8 mouse cellular contexts compared by ENCODE assay signal in genomic region chr13:75943189-75944043, GRCm38 (mm10). TPM values are rescaled to one million over a fixed set of nuclear protein-coding genes. Genes with fewer than 3 reads are reported as not detected.
DNase-seq lines count a peak whose midpoint lies in the region; ATAC-seq and TF ChIP-seq lines count a peak whose summit lies in the region.

Rhobtb3 (minus strand) TSS chr13:75943925.

- H3K4me3 ChIP-seq in bone marrow, adult 2 months (replicated peaks; ENCODE audit: control insufficient read depth, low read depth, low read length), result peak within 1 kb of the TSS; percentile 67
- H3K4me3 ChIP-seq in embryonic facial prominence, embryonic 13.5 days, result peak within 1 kb of the TSS; percentile 87
- peak within 1 kb of the TSS; percentile 95 for H3K4me3 ChIP-seq in kidney, adult 2 months (ENCODE audit: insufficient read depth, low read depth, low read length)
- peak within 1 kb of the TSS; percentile 85 for H3K4me3 ChIP-seq in limb, embryonic 12.5 days (replicated peaks)
- H3K4me3 ChIP-seq in midbrain, embryonic 14.5 days (replicated peaks; ENCODE audit: low read depth, low read length), result peak within 1 kb of the TSS; percentile 78
- peak within 1 kb of the TSS; percentile 62 for H3K4me3 ChIP-seq in spleen, adult 2 months (ENCODE audit: extremely low read depth, insufficient read depth, insufficient read length)

- no peaks in the 10 kb centered on the region for H3K27me3 ChIP-seq in embryonic facial prominence, embryonic 13.5 days
- no peaks in the 10 kb centered on the region for H3K27me3 ChIP-seq in kidney, adult 2 months (replicated peaks; ENCODE audit: control insufficient read depth, insufficient read depth, low read length)
- no peaks in the 10 kb centered on the region for H3K27me3 ChIP-seq in limb, embryonic 12.5 days
- no peaks in the 10 kb centered on the region for H3K27me3 ChIP-seq in midbrain, embryonic 14.5 days (ENCODE audit: control insufficient read depth, insufficient read depth, low read length)
- H3K27me3 ChIP-seq in spleen, adult 2 months (ENCODE audit: control insufficient read depth, insufficient read depth, low read length), result peaks cover 11% of the 10 kb centered on the region

- no peaks in the 10 kb centered on the region for H3K4me1 ChIP-seq in bone marrow, adult 2 months (ENCODE audit: control insufficient read depth, insufficient read depth, low read length)
- peaks cover 14% of the 10 kb centered on the region for H3K4me1 ChIP-seq in embryonic facial prominence, embryonic 13.5 days
- no peaks in the 10 kb centered on the region for H3K4me1 ChIP-seq in kidney, adult 2 months (ENCODE audit: control insufficient read depth, insufficient read depth, low read length)
- peaks cover 15% of the 10 kb centered on the region for H3K4me1 ChIP-seq in limb, embryonic 12.5 days (replicated peaks)
- H3K4me1 ChIP-seq in midbrain, embryonic 14.5 days (ENCODE audit: control insufficient read depth, insufficient read depth, low read length), result peaks cover 21% of the 10 kb centered on the region
- H3K4me1 ChIP-seq in spleen, adult 2 months (ENCODE audit: control insufficient read depth, insufficient read depth, insufficient read length), result peaks cover 5% of the 10 kb centered on the region

- H3K4me2 ChIP-seq in embryonic facial prominence, embryonic 13.5 days, result peak within 1 kb of the TSS; percentile 70
- H3K4me2 ChIP-seq in limb, embryonic 12.5 days, result peak within 1 kb of the TSS; percentile 61
- H3K4me2 ChIP-seq in midbrain, embryonic 14.5 days (ENCODE audit: low read length), result peak within 1 kb of the TSS; percentile 71

- no peak within 1 kb of the TSS; the same call in 1 of the 2 replicates for H3K27ac ChIP-seq in bone marrow, adult 2 months (ENCODE audit: control insufficient read depth, insufficient read depth, low read depth, low read length, poor library complexity)
- peak within 1 kb of the TSS; percentile 100 for H3K27ac ChIP-seq in embryonic facial prominence, embryonic 13.5 days
- H3K27ac ChIP-seq in kidney, adult 2 months (ENCODE audit: insufficient read depth, low read depth, low read length), result 0 out of 2 replicates have a peak within 1 kb of the TSS, but pooled peaks have one; percentile 42
- peak within 1 kb of the TSS; percentile 100 for H3K27ac ChIP-seq in limb, embryonic 12.5 days
- H3K27ac ChIP-seq in midbrain, embryonic 14.5 days (replicated peaks; ENCODE audit: low read depth, low read length), result peak within 1 kb of the TSS; percentile 99
- H3K27ac ChIP-seq in spleen, adult 2 months (ENCODE audit: insufficient read depth, low read length), result peak within 1 kb of the TSS; percentile 9; the same call in 1 of the 2 replicates

- H3K36me3 ChIP-seq in embryonic facial prominence, embryonic 13.5 days, result peaks cover 10% of the 10 kb centered on the region
- H3K36me3 ChIP-seq in kidney, adult 2 months (ENCODE audit: control insufficient read depth, insufficient read depth, low read length), result no peaks in the 10 kb centered on the region
- H3K36me3 ChIP-seq in limb, embryonic 12.5 days, result peaks cover 20% of the 10 kb centered on the region
- H3K36me3 ChIP-seq in midbrain, embryonic 14.5 days (ENCODE audit: control insufficient read depth, insufficient read depth, low read length), result peaks cover 6% of the 10 kb centered on the region
- H3K36me3 ChIP-seq in spleen, adult 2 months (ENCODE audit: control insufficient read depth, insufficient read depth, low read length), result no peaks in the 10 kb centered on the region

- under 1% methylated on average over 110 of the region's 110 CpGs for WGBS in bone marrow, adult 2 months
- under 1% methylated on average over 109 of the region's 110 CpGs for WGBS in embryonic facial prominence, embryonic 13.5 days
- under 1% methylated on average over 107 of the region's 110 CpGs for WGBS in kidney, adult 2 months
- under 1% methylated on average over 105 of the region's 110 CpGs for WGBS in limb, embryonic 12.5 days
- under 1% methylated on average over 108 of the region's 110 CpGs for WGBS in midbrain, embryonic 14.5 days
- 1% methylated on average over 109 of the region's 110 CpGs for WGBS in spleen, adult 2 months

- TF ChIP-seq CTCF in bone marrow, adult 2 months (IDR thresholded peaks at IDR 0.05; ENCODE audit: control insufficient read depth, insufficient read depth, low read length), result no peak
- no peak for TF ChIP-seq CTCF in kidney, adult 2 months (conservative IDR thresholded peaks at IDR 0.05; ENCODE audit: insufficient read depth, insufficient read length, low read depth, low read length)
- TF ChIP-seq CTCF in spleen, adult 2 months (IDR thresholded peaks at IDR 0.05; ENCODE audit: extremely low read depth, insufficient read depth, insufficient read length, insufficient replicate concordance), result no peak

- H3K9me3 ChIP-seq in embryonic facial prominence, embryonic 13.5 days, result no peaks in the 10 kb centered on the region
- no peaks in the 10 kb centered on the region for H3K9me3 ChIP-seq in limb, embryonic 12.5 days
- H3K9me3 ChIP-seq in midbrain, embryonic 14.5 days (ENCODE audit: control insufficient read depth, low read length), result no peaks in the 10 kb centered on the region

- DNase-seq in 416B (ENCODE audit: low read depth), result peak; percentile 53
- DNase-seq in heart, adult 8-10 months (ENCODE audit: low spot score), result peak; percentile 55
- DNase-seq in kidney, adult 2 months, result peak; percentile 70
- peak; percentile 92 for DNase-seq in midbrain, embryonic 14.5 days
- DNase-seq in spleen, adult 2 months (ENCODE audit: low read depth in 1 of 2, low spot score in 2 of 2), result peak in 1 of 2 experiments; percentile 7

- H3K9ac ChIP-seq in embryonic facial prominence, embryonic 13.5 days, result peak within 1 kb of the TSS; percentile 94
- peak within 1 kb of the TSS; percentile 98 for H3K9ac ChIP-seq in limb, embryonic 12.5 days (replicated peaks)
- H3K9ac ChIP-seq in midbrain, embryonic 14.5 days (replicated peaks; ENCODE audit: low read length), result peak within 1 kb of the TSS; percentile 95

- TF ChIP-seq POLR2A in bone marrow, adult 2 months (IDR thresholded peaks at IDR 0.05; ENCODE audit: borderline replicate concordance, control insufficient read depth, low read depth, low read length), result no peak
- no peak for TF ChIP-seq POLR2A in kidney, adult 2 months (IDR thresholded peaks at IDR 0.05; ENCODE audit: low read depth, low read length)
- TF ChIP-seq POLR2A in spleen, adult 2 months (IDR thresholded peaks at IDR 0.05; ENCODE audit: low read depth, low read length), result no peak

- peak; percentile 91 for ATAC-seq in embryonic facial prominence, embryonic 13.5 days (ENCODE audit: insufficient number of reproducible peaks, insufficient read depth, low FRiP score, low TSS enrichment, low read depth)
- ATAC-seq in limb, embryonic 12.5 days (ENCODE audit: insufficient number of reproducible peaks, insufficient read depth, low FRiP score, low TSS enrichment, low read depth), result peak; percentile 95
- ATAC-seq in midbrain, embryonic 14.5 days (ENCODE audit: low FRiP score, low TSS enrichment), result peak; percentile 88

RNA-seq across cellular contexts. Expression of gene Rhobtb3, which starts in this region (rescaled TPM):
- 2.3 and 11.0 TPM in 2 replicates for polyA plus RNA-seq in bone marrow, adult 2 months (2011; ENCODE audit: insufficient read depth, insufficient read length, low replicate concordance, missing spikeins)
- polyA plus RNA-seq in embryonic facial prominence, embryonic 13.5 days (2015; fragmentation: Nextera tagmentation; extraction: Ambion mirVana), result 42.4 and 44.0 TPM in 2 replicates
- 10 to 100 TPM; 10.2 to 12.3 (median 11.4) TPM for total RNA-seq in heart, adult 8-10 months (2022)
- 2.6 and 3.7 TPM in 2 replicates for polyA plus RNA-seq in kidney, adult 2 months (2012; rRNA removed)
- polyA plus RNA-seq in limb, embryonic 12.5 days (2016; fragmentation: Nextera tagmentation; extraction: Ambion mirVana), result 80.1 and 80.9 TPM in 2 replicates
- 28.4 and 40.6 TPM in 2 replicates for polyA plus RNA-seq in midbrain, embryonic 14.5 days (2014; fragmentation: Nextera tagmentation; extraction: Ambion mirVana)
- 1.2 and 1.6 TPM in 2 replicates for polyA plus RNA-seq in spleen, adult 2 months (2012; rRNA removed)
